Mouse (Mus musculus) spleen, postnatal 0 days (tissue): Measurements from ENCODE around the gene 6430628N08Rik. TPM values are rescaled to one million over a fixed set of nuclear protein-coding genes. Genes with fewer than 3 reads are reported as not detected.

Experiments
- polyA plus RNA-seq: library from polyadenylated mRNA; unstranded; fragments of >200 nt; fragmentation: Nextera tagmentation; extraction: Ambion mirVana; gene quantifications from 2 replicates; pipeline ENCODE4 v1.2.1, GENCODE M21; 2015

Gene 6430628N08Rik
- polyA plus RNA-seq = not detected in 2 replicates

DNA sequence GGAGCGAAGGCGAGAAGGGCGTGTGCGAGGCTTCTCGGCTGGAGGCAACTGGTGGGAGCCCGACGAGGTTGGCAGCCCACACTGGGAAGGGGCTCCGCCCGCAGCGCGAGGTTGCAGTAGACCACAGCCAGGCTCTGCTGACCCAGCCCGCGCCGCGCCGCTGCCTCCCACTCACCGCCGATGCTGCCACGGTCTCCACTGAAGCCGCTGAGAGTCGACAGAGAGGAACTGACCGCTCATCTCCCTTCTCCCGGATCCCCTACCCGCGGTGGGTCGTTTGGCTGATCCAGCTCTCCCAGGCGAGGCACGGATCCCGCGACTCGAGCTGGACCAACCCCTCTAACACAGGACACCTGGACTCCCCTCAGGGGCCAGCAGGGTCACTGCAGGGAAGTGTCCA, at the start of gene 6430628N08Rik:
Gene 6430628N08Rik, plus strand, starts transcription at position 113 of the 400 bp plus-strand sequence.

DNA sequence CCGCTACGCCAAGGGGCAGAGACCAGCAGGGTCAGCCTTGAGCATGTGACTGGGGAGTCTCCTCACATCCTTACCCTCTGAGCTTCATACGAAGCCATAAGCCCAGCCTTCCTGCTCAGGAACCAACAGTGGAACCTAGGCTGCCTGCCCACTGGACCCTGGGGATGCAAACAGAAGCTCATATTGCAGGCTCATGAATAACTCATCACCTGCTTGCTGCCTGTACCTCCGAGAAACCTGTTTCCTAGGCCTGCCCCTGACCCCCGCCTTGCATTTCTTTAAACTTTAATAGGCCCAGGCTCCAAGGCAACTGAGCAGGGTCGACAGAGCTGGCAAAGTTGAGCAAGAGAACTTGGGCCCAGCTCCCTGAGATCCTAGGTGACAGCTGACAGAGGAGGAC, 6.4 kb upstream of the 6430628N08Rik start, which contains the start of gene Kncn:
Gene Kncn, plus strand, starts transcription at position 379 of the 400 bp plus-strand sequence.

DNA sequence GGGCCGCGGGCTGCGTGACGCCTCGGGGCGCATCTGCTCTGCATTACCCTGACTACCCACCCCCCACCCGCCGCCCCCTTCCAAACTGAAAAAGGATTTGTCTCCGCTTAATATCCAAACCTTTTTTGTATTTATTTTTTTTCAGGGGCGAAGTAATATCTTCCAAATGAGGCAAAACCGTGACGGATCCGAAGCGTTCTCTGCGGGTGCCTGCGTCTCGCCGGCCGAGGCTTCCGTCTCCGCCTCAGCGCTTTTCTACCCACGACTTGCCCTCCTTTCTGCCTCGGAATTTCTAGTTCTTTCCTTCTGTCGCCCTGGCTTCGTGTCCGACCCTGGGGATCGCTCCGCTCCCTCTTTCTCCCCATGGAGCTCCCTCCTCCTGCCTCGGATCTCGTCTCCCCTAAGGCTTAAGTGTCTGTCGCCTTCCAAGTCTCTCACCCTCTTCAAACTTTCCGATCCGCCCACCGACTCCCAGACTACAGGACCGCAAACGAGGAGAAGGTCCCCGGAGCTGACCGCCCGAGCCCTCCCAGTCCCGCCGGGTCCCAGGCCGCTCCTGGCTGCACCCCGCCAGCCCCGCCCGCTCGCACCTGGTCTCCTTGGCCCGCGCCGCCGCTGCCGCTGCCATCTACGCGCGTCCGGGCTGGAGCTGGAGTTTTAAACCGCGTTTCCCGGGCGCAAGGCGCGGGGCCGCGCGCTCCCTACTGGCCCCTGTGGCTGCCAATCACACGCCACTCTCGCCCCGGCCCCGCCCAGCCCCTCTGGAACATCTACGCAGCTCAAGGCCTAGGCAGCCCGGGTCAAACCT, 49.0 kb downstream of the 6430628N08Rik start, which contains the start of gene Dmbx1:
Gene Dmbx1, minus strand, starts transcription at position 632 of the 808 bp plus-strand sequence.

Other genes with a start within 250 kb of the 6430628N08Rik start
- 0.42 and 0.46 TPM in 2 replicates for gene Cyp4b1, start 242.9 kb upstream of the 6430628N08Rik start, polyA plus RNA-seq
- 16.4 and 16.8 TPM in 2 replicates for gene Efcab14, start 152.9 kb upstream of the 6430628N08Rik start, polyA plus RNA-seq
- 0.17 TPM in 1 of 2 replicates, not detected in the other for gene Tex38, start 109.6 kb upstream of the 6430628N08Rik start, polyA plus RNA-seq
- 23.0 and 24.3 TPM in 2 replicates for gene Atpaf1, start 105.9 kb upstream of the 6430628N08Rik start, polyA plus RNA-seq
- gene Mob3c, start 62.6 kb upstream of the 6430628N08Rik start, polyA plus RNA-seq = 8.6 and 12.5 TPM in 2 replicates
- 32.7 TPM in 2 replicates for gene Mknk1, start 51.5 kb upstream of the 6430628N08Rik start, polyA plus RNA-seq
- gene Kncn, start 6.3 kb upstream of the 6430628N08Rik start, polyA plus RNA-seq = not detected in 2 replicates
- not detected in 2 replicates for gene Dmbx1, start 49.3 kb downstream of the 6430628N08Rik start, polyA plus RNA-seq
- 0.67 and 1.1 TPM in 2 replicates for gene Faah, start 127.3 kb downstream of the 6430628N08Rik start, polyA plus RNA-seq
- 8.8 and 10.2 TPM in 2 replicates for gene Nsun4, start 163.2 kb downstream of the 6430628N08Rik start, polyA plus RNA-seq
- 440 and 452 TPM in 2 replicates for gene Uqcrh, start 184.4 kb downstream of the 6430628N08Rik start, polyA plus RNA-seq
- gene Lrrc41, start 184.6 kb downstream of the 6430628N08Rik start, polyA plus RNA-seq = 23.9 and 24.7 TPM in 2 replicates
- gene Rad54l, start 233.0 kb downstream of the 6430628N08Rik start, polyA plus RNA-seq = 34.5 and 37.3 TPM in 2 replicates
- 14.7 and 15.3 TPM in 2 replicates for gene Pomgnt1, start 233.2 kb downstream of the 6430628N08Rik start, polyA plus RNA-seq